Mouse (Mus musculus): ENCODE data around the gene Popdc2. TPM values are rescaled to one million over a fixed set of nuclear protein-coding genes. Genes with fewer than 3 reads are reported as not detected.

Gene Popdc2
- polyA plus RNA-seq, 1 experiment from 2014 or later: 423 TPM

- no peak for ATAC-seq (replicated peaks; ENCODE audit: extremely low read depth, insufficient read depth, low FRiP score)
- no peak overlapping the region for H3K4me3 ChIP-seq (ENCODE audit: low read length)
- no peaks in the 10 kb centered on the region for H3K9me3 ChIP-seq (replicated peaks; ENCODE audit: control insufficient read depth, low read length)
- H3K27ac ChIP-seq (ENCODE audit: low read length): no peak overlapping the region
- H3K27me3 ChIP-seq (ENCODE audit: control insufficient read depth, insufficient read depth, low read length): no peaks in the 10 kb centered on the region
- no peak overlapping the region for H3K9ac ChIP-seq (ENCODE audit: low read length)
- WGBS: 75% methylated on average over 7 of the region's 7 CpGs
- H3K4me1 ChIP-seq (ENCODE audit: control insufficient read depth, insufficient read depth, low read length): no peaks in the 10 kb centered on the region
- no peak overlapping the region for H3K4me2 ChIP-seq (ENCODE audit: low read depth, low read length)
- no peaks in the 10 kb centered on the region for H3K36me3 ChIP-seq (ENCODE audit: control insufficient read depth, insufficient read depth)
Observed at GRCm38 (mm10) chr16:38414953-38415352, 52.9 kb downstream of the Popdc2 start.

GRCm38 (mm10) chr16:38425374-38425773, 63.4 kb downstream of the Popdc2 start:
- Histone ChIP-seq H3K36me3 (ENCODE audit: control insufficient read depth, insufficient read depth) (no peaks in the 10 kb centered on the region), H3K27ac (ENCODE audit: low read length) (no peak overlapping the region), H3K4me1 (ENCODE audit: control insufficient read depth, insufficient read depth, low read length) (no peaks in the 10 kb centered on the region), H3K4me3 (ENCODE audit: low read length) (no peak overlapping the region), H3K9ac (ENCODE audit: low read length) (no peak overlapping the region), H3K4me2 (ENCODE audit: low read depth, low read length) (no peak overlapping the region), H3K27me3 (ENCODE audit: control insufficient read depth, insufficient read depth, low read length) (no peaks in the 10 kb centered on the region), H3K9me3 (replicated peaks; ENCODE audit: control insufficient read depth, low read length) (no peaks in the 10 kb centered on the region)
- WGBS: 77% methylated on average over 2 of the region's 2 CpGs
- ATAC-seq (replicated peaks; ENCODE audit: extremely low read depth, insufficient read depth, low FRiP score): no peak

GRCm38 (mm10) chr16:38425799-38426198, 63.8 kb downstream of the Popdc2 start:
- H3K27ac ChIP-seq (ENCODE audit: low read length): no peak overlapping the region
- no peaks in the 10 kb centered on the region for H3K9me3 ChIP-seq (replicated peaks; ENCODE audit: control insufficient read depth, low read length)
- 89% methylated on average over 1 of the region's 1 CpGs for WGBS
- no peaks in the 10 kb centered on the region for H3K36me3 ChIP-seq (ENCODE audit: control insufficient read depth, insufficient read depth)
- no peak overlapping the region for H3K4me2 ChIP-seq (ENCODE audit: low read depth, low read length)
- ATAC-seq (replicated peaks; ENCODE audit: extremely low read depth, insufficient read depth, low FRiP score): no peak
- no peak overlapping the region for H3K9ac ChIP-seq (ENCODE audit: low read length)
- H3K27me3 ChIP-seq (ENCODE audit: control insufficient read depth, insufficient read depth, low read length): no peaks in the 10 kb centered on the region
- no peaks in the 10 kb centered on the region for H3K4me1 ChIP-seq (ENCODE audit: control insufficient read depth, insufficient read depth, low read length)
- no peak overlapping the region for H3K4me3 ChIP-seq (ENCODE audit: low read length)

Other genes starting within 250 kb of the Popdc2 start
- gene Nr1i2, start 67.4 kb upstream of the Popdc2 start, polyA plus RNA-seq (2015; fragmentation: Nextera tagmentation; extraction: Ambion mirVana): 0.09 TPM in 1 of 2 replicates, not detected in the other
- 0.12 and 0.50 TPM in 2 replicates for gene Maats1, start 20.1 kb upstream of the Popdc2 start, polyA plus RNA-seq (2015; fragmentation: Nextera tagmentation; extraction: Ambion mirVana)
- 256 and 261 TPM in 2 replicates for gene Cox17, start 15.2 kb upstream of the Popdc2 start, polyA plus RNA-seq (2015; fragmentation: Nextera tagmentation; extraction: Ambion mirVana)
- gene Gm21987, start 15.2 kb upstream of the Popdc2 start, polyA plus RNA-seq (2015; fragmentation: Nextera tagmentation; extraction: Ambion mirVana): 2.3 and 4.6 TPM in 2 replicates
- 3.6 and 4.2 TPM in 2 replicates for gene Pla1a, start 70.9 kb downstream of the Popdc2 start, polyA plus RNA-seq (2015; fragmentation: Nextera tagmentation; extraction: Ambion mirVana)
- 87.6 and 88.6 TPM in 2 replicates for gene Adprh, start 90.5 kb downstream of the Popdc2 start, polyA plus RNA-seq (2015; fragmentation: Nextera tagmentation; extraction: Ambion mirVana)
- 0.60 and 0.62 TPM in 2 replicates for gene Cd80, start 93.4 kb downstream of the Popdc2 start, polyA plus RNA-seq (2015; fragmentation: Nextera tagmentation; extraction: Ambion mirVana)
- gene Timmdc1, start 160.5 kb downstream of the Popdc2 start, polyA plus RNA-seq (2015; fragmentation: Nextera tagmentation; extraction: Ambion mirVana): 35.0 and 39.6 TPM in 2 replicates
- 27.4 and 28.9 TPM in 2 replicates for gene Poglut1, start 188.0 kb downstream of the Popdc2 start, polyA plus RNA-seq (2015; fragmentation: Nextera tagmentation; extraction: Ambion mirVana)
- 62.0 and 64.4 TPM in 2 replicates for gene Tmem39a, start 196.5 kb downstream of the Popdc2 start, polyA plus RNA-seq (2015; fragmentation: Nextera tagmentation; extraction: Ambion mirVana)